Mouse (Mus musculus): Measurements from ENCODE around the gene Nudt6.

DNA sequence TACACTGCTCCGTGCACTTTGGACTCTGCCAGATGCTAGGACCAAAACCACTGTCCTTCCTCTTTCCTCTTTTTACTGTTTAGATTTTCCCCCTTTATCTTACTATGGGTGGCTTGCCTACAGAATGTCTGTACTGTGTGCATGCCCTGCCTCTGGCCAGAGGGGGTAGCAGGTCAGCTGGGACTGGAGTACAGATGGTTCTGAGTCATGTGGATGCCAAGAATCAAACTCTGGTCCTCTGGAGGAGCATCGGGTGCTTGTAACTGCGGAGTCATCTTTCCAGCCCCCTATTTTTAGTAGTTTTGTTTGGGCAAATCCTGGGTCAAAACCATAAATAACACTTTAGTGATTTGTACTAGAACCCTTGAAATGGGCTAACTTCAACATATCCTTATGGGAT, 6.6 kb downstream of the Nudt6 start:
- no peak for TF ChIP-seq CTCF (IDR thresholded peaks at IDR 0.05; ENCODE audit: borderline replicate concordance, insufficient read depth, low read length)
- no peak for TF ChIP-seq POLR2A (IDR thresholded peaks at IDR 0.05; ENCODE audit: low read depth, low read length)

Data from embryonic fibroblast, embryonic 13.5 days (primary cell).